Mouse (Mus musculus): Measurements from ENCODE around the gene Fgfr2. TPM values are rescaled to one million over a fixed set of nuclear protein-coding genes. Genes with fewer than 3 reads are reported as not detected.

Fgfr2 gene
- polyA plus RNA-seq, 1 experiment from 2014 or later, result 24.1 TPM

- ATAC-seq, result no peak
- Histone ChIP-seq H3K9ac (ENCODE audit: low read depth, low read length) (no peak overlapping the region), H3K4me3 (ENCODE audit: low read length) (no peak overlapping the region), H3K27ac (ENCODE audit: low read depth, low read length) (no peak overlapping the region), H3K9me3 (ENCODE audit: control insufficient read depth, low read length) (no peaks in the 10 kb centered on the region), H3K36me3 (ENCODE audit: control insufficient read depth, insufficient read depth, low read length) (no peaks in the 10 kb centered on the region), H3K4me2 (ENCODE audit: low read length) (no peak overlapping the region), H3K27me3 (replicated peaks; ENCODE audit: control insufficient read depth, insufficient read depth, low read length) (no peaks in the 10 kb centered on the region), H3K4me1 (ENCODE audit: control insufficient read depth, insufficient read depth, low read depth, low read length) (no peaks in the 10 kb centered on the region)
- 86% methylated on average over 4 of the region's 4 CpGs for WGBS
Measured at GRCm38 (mm10) chr7:130622359-130622758, 2500.8 kb downstream of the Fgfr2 start.

- no peaks in the 10 kb centered on the region for H3K27me3 ChIP-seq (replicated peaks; ENCODE audit: control insufficient read depth, insufficient read depth, low read length)
- H3K4me2 ChIP-seq (ENCODE audit: low read length), result no peak overlapping the region
- ATAC-seq, result no peak
- H3K27ac ChIP-seq (ENCODE audit: low read depth, low read length), result no peak overlapping the region
- no peaks in the 10 kb centered on the region for H3K36me3 ChIP-seq (ENCODE audit: control insufficient read depth, insufficient read depth, low read length)
- no peaks in the 10 kb centered on the region for H3K9me3 ChIP-seq (ENCODE audit: control insufficient read depth, low read length)
- H3K4me1 ChIP-seq (ENCODE audit: control insufficient read depth, insufficient read depth, low read depth, low read length), result no peaks in the 10 kb centered on the region
- H3K4me3 ChIP-seq (ENCODE audit: low read length), result no peak overlapping the region
- 56% methylated on average over 3 of the region's 3 CpGs for WGBS
- no peak overlapping the region for H3K9ac ChIP-seq (ENCODE audit: low read depth, low read length)
Measured at GRCm38 (mm10) chr7:130621953-130622352, 2501.2 kb downstream of the Fgfr2 start.

DNA sequence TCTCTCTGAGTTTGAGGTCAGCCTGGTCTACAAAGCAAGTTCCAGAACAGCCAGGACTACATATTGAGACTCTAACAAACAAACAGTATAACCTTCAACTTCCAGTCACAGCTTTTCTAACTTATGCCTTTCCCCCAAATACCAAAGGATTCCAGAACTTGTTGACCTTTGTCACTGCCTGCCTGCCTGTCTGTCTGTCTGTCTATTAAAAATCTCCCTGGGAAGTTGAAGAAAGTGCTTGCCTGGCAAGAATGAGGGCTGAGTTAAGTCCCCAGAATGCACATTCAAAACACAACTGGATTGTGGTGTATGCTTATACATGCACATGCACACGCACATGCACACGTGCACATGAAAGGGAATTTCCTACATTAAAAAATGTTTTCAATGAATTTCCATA is 2502.1 kb downstream of the Fgfr2 start:
- no peaks in the 10 kb centered on the region for H3K4me1 ChIP-seq (ENCODE audit: control insufficient read depth, insufficient read depth, low read depth, low read length)
- H3K27me3 ChIP-seq (replicated peaks; ENCODE audit: control insufficient read depth, insufficient read depth, low read length), result no peaks in the 10 kb centered on the region
- H3K36me3 ChIP-seq (ENCODE audit: control insufficient read depth, insufficient read depth, low read length), result no peaks in the 10 kb centered on the region
- no peaks in the 10 kb centered on the region for H3K9me3 ChIP-seq (ENCODE audit: control insufficient read depth, low read length)
- no peak overlapping the region for H3K27ac ChIP-seq (ENCODE audit: low read depth, low read length)
- WGBS, result 85% methylated on average over 2 of the region's 2 CpGs
- no peak overlapping the region for H3K9ac ChIP-seq (ENCODE audit: low read depth, low read length)
- no peak for ATAC-seq
- H3K4me2 ChIP-seq (ENCODE audit: low read length), result no peak overlapping the region
- no peak overlapping the region for H3K4me3 ChIP-seq (ENCODE audit: low read length)

GRCm38 (mm10) chr7:130617591-130617990 is 2505.6 kb downstream of the Fgfr2 start:
- Histone ChIP-seq H3K4me2 (ENCODE audit: low read length) (no peak overlapping the region), H3K4me1 (ENCODE audit: control insufficient read depth, insufficient read depth, low read depth, low read length) (no peaks in the 10 kb centered on the region), H3K27me3 (replicated peaks; ENCODE audit: control insufficient read depth, insufficient read depth, low read length) (no peaks in the 10 kb centered on the region), H3K9me3 (ENCODE audit: control insufficient read depth, low read length) (no peaks in the 10 kb centered on the region), H3K27ac (ENCODE audit: low read depth, low read length) (no peak overlapping the region), H3K36me3 (ENCODE audit: control insufficient read depth, insufficient read depth, low read length) (no peaks in the 10 kb centered on the region), H3K4me3 (ENCODE audit: low read length) (no peak overlapping the region), H3K9ac (ENCODE audit: low read depth, low read length) (no peak overlapping the region)
- WGBS, result 84% methylated on average over 3 of the region's 3 CpGs
- ATAC-seq, result no peak

DNA sequence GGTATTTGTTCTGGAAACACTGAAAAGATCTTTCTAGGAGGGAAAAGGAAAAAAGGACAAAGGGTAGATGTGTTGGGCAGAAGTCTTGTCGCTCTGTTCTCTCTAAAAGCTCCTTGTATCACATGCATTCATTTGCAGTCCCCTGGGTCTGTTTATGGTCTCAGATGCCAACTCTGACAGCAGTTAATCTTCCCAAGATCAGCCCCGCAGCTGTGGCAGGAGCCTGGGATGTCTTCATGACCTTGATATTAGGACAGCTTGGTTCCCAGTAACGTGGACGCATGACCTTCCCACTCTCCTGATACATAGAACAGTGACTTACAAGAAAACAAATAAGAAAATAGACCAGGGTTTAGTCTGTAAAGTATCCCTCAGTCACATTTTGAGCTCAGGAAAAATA is 2509.2 kb downstream of the Fgfr2 start:
- no peak overlapping the region for H3K9ac ChIP-seq (ENCODE audit: low read depth, low read length)
- no peak for ATAC-seq
- WGBS, result 44% methylated on average over 4 of the region's 4 CpGs
- H3K4me1 ChIP-seq (ENCODE audit: control insufficient read depth, insufficient read depth, low read depth, low read length), result no peaks in the 10 kb centered on the region
- H3K4me2 ChIP-seq (ENCODE audit: low read length), result no peak overlapping the region
- no peaks in the 10 kb centered on the region for H3K27me3 ChIP-seq (replicated peaks; ENCODE audit: control insufficient read depth, insufficient read depth, low read length)
- no peaks in the 10 kb centered on the region for H3K9me3 ChIP-seq (ENCODE audit: control insufficient read depth, low read length)
- H3K4me3 ChIP-seq (ENCODE audit: low read length), result no peak overlapping the region
- H3K36me3 ChIP-seq (ENCODE audit: control insufficient read depth, insufficient read depth, low read length), result no peaks in the 10 kb centered on the region
- no peak overlapping the region for H3K27ac ChIP-seq (ENCODE audit: low read depth, low read length)

DNA sequence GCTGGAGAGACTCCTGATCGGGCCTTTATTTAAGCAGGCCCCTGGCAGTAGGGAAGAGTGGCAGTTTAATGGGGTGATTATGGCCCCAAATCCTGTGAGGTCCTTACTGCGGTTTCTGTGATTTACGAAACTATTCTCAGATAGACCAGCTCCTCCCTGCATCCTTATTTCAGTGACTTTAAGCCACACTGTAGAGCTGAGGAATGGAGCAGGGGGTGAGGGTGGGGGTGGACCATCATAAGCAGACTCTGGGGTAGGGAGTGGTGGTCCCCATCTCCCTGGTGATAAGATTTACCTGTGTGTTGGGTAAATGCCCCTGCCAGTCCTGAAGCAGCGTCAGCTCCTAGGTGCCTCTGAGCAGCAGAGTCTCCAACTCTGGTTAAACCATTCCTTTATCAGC is 2516.2 kb downstream of the Fgfr2 start:
- Histone ChIP-seq H3K27me3 (replicated peaks; ENCODE audit: control insufficient read depth, insufficient read depth, low read length) (no peaks in the 10 kb centered on the region), H3K27ac (ENCODE audit: low read depth, low read length) (no peak overlapping the region), H3K9ac (ENCODE audit: low read depth, low read length) (no peak overlapping the region), H3K9me3 (ENCODE audit: control insufficient read depth, low read length) (no peaks in the 10 kb centered on the region), H3K4me2 (ENCODE audit: low read length) (no peak overlapping the region), H3K4me3 (ENCODE audit: low read length) (no peak overlapping the region), H3K36me3 (ENCODE audit: control insufficient read depth, insufficient read depth, low read length) (no peaks in the 10 kb centered on the region), H3K4me1 (ENCODE audit: control insufficient read depth, insufficient read depth, low read depth, low read length) (no peaks in the 10 kb centered on the region)
- no peak for ATAC-seq
- WGBS, result 93% methylated on average over 4 of the region's 4 CpGs

- WGBS, result 35% methylated on average over 6 of the region's 6 CpGs
- Histone ChIP-seq H3K4me3 (ENCODE audit: low read length) (no peak overlapping the region), H3K27ac (ENCODE audit: low read depth, low read length) (no peak overlapping the region), H3K4me1 (ENCODE audit: control insufficient read depth, insufficient read depth, low read depth, low read length) (no peaks in the 10 kb centered on the region), H3K36me3 (ENCODE audit: control insufficient read depth, insufficient read depth, low read length) (no peaks in the 10 kb centered on the region), H3K27me3 (replicated peaks; ENCODE audit: control insufficient read depth, insufficient read depth, low read length) (no peaks in the 10 kb centered on the region), H3K9me3 (ENCODE audit: control insufficient read depth, low read length) (no peaks in the 10 kb centered on the region), H3K9ac (ENCODE audit: low read depth, low read length) (no peak overlapping the region), H3K4me2 (ENCODE audit: low read length) (no peak overlapping the region)
- no peak for ATAC-seq
Measured at GRCm38 (mm10) chr7:130605111-130605510, 2518.0 kb downstream of the Fgfr2 start.

- Histone ChIP-seq H3K36me3 (ENCODE audit: control insufficient read depth, insufficient read depth, low read length) (no peaks in the 10 kb centered on the region), H3K9me3 (ENCODE audit: control insufficient read depth, low read length) (no peaks in the 10 kb centered on the region), H3K4me2 (ENCODE audit: low read length) (no peak overlapping the region), H3K27me3 (replicated peaks; ENCODE audit: control insufficient read depth, insufficient read depth, low read length) (no peaks in the 10 kb centered on the region), H3K4me1 (ENCODE audit: control insufficient read depth, insufficient read depth, low read depth, low read length) (no peaks in the 10 kb centered on the region), H3K9ac (ENCODE audit: low read depth, low read length) (no peak overlapping the region), H3K4me3 (ENCODE audit: low read length) (no peak overlapping the region), H3K27ac (ENCODE audit: low read depth, low read length) (no peak overlapping the region)
- no peak for ATAC-seq
- WGBS, result 71% methylated on average over 2 of the region's 2 CpGs
Measured at GRCm38 (mm10) chr7:130604390-130604789, 2518.8 kb downstream of the Fgfr2 start.

DNA sequence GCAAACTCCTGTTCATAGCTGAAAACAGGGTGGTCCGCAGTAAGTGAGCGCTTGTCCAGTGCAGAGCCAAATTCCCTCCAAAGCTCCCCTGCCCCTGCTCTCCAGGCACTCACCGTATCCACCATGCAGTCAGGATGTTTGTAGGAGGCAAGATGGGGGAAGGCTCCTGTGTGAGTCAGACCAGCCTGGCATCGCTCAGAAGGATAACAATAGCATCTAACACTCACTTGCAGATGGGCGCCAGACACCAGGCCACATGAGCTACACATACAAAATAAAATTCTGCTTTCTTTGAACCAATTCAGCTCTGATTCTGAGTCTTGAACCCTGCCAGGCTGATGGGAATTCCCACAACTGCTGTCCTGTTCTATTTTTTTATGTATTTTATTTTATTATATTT is 2519.6 kb downstream of the Fgfr2 start:
- Histone ChIP-seq H3K27ac (ENCODE audit: low read depth, low read length) (no peak overlapping the region), H3K4me2 (ENCODE audit: low read length) (no peak overlapping the region), H3K9me3 (ENCODE audit: control insufficient read depth, low read length) (no peaks in the 10 kb centered on the region), H3K4me3 (ENCODE audit: low read length) (no peak overlapping the region), H3K9ac (ENCODE audit: low read depth, low read length) (no peak overlapping the region), H3K27me3 (replicated peaks; ENCODE audit: control insufficient read depth, insufficient read depth, low read length) (no peaks in the 10 kb centered on the region), H3K36me3 (ENCODE audit: control insufficient read depth, insufficient read depth, low read length) (no peaks in the 10 kb centered on the region), H3K4me1 (ENCODE audit: control insufficient read depth, insufficient read depth, low read depth, low read length) (no peaks in the 10 kb centered on the region)
- 92% methylated on average over 5 of the region's 5 CpGs for WGBS
- no peak for ATAC-seq

GRCm38 (mm10) chr7:130602804-130603203 is 2520.3 kb downstream of the Fgfr2 start:
- Histone ChIP-seq H3K9ac (ENCODE audit: low read depth, low read length) (no peak overlapping the region), H3K27ac (ENCODE audit: low read depth, low read length) (no peak overlapping the region), H3K36me3 (ENCODE audit: control insufficient read depth, insufficient read depth, low read length) (no peaks in the 10 kb centered on the region), H3K4me2 (ENCODE audit: low read length) (no peak overlapping the region), H3K4me3 (ENCODE audit: low read length) (no peak overlapping the region), H3K9me3 (ENCODE audit: control insufficient read depth, low read length) (no peaks in the 10 kb centered on the region), H3K27me3 (replicated peaks; ENCODE audit: control insufficient read depth, insufficient read depth, low read length) (no peaks in the 10 kb centered on the region), H3K4me1 (ENCODE audit: control insufficient read depth, insufficient read depth, low read depth, low read length) (no peaks in the 10 kb centered on the region)
- 86% methylated on average over 1 of the region's 1 CpGs for WGBS
- no peak for ATAC-seq
